Mouse (Mus musculus): Measurements from ENCODE around the gene Evi2a. TPM values are rescaled to one million over a fixed set of nuclear protein-coding genes. Genes with fewer than 3 reads are reported as not detected.

Gene Evi2a
- polyA plus RNA-seq, 1 experiment from 2014 or later = 3.1 TPM

DNA sequence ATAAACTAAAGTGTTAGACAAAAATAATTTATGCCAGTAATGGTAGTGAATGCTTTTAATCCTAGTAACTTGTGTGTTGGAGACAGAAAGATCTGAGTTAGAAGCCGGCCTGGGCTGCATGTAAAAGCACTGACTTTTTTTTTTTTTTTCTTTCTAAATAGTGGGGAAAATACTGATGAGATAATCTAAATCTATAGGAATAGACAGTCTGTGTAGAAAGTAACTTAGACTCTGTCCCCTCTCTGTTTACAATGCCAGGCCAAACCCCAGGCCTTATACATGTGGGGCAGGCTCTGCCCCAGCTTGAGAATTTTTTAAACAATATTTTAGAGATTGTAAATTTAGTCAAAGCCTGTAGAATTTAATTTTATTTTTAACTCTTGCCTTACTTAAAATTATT, 7.5 kb downstream of the Evi2a start:
- no peak for DNase-seq (ENCODE audit: low spot score)
- Histone ChIP-seq H3K4me3 (no peak overlapping the region), H3K4me1 (replicated peaks) (no peaks in the 10 kb centered on the region), H3K27ac (no peak overlapping the region), H3K27me3 (ENCODE audit: insufficient read depth, poor library complexity, severe bottlenecking) (no peaks in the 10 kb centered on the region), H3K36me3 (peaks cover 28% of the 10 kb centered on the region; the same call in 1 of the 2 replicates), H3K9me3 (no peaks in the 10 kb centered on the region)
- WGBS = 94% methylated on average over 1 of the region's 1 CpGs

- Histone ChIP-seq H3K9me3 (no peaks in the 10 kb centered on the region), H3K36me3 (peaks cover 20% of the 10 kb centered on the region; the same call in 1 of the 2 replicates), H3K27me3 (ENCODE audit: insufficient read depth, poor library complexity, severe bottlenecking) (no peaks in the 10 kb centered on the region), H3K4me1 (replicated peaks) (no peaks in the 10 kb centered on the region), H3K27ac (no peak overlapping the region), H3K4me3 (no peak overlapping the region)
- no peak for DNase-seq (ENCODE audit: low spot score)
These were observed 8.5 kb downstream of the Evi2a start for GRCm38 (mm10) chr11:79521930-79522329.

DNA sequence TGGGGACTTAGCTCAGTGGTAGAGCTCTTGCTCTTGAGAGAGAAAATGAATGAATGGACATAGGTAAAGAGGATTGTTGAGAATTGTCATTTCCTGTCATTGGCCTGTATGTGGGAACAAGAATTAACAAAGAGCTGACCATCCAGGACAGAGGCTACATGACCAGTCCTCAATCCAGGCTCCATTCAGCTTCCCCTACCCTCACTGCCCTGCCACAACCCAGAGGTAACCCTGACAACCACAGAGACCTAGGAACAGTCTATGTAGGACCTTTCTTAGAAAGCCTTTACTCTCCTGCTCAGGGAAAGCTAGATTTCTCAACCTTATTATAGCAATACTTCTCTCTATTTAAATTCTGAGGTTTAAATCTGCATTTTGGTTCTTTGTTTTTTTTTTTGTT, 9.6 kb downstream of the Evi2a start:
- Histone ChIP-seq H3K9me3 (no peaks in the 10 kb centered on the region), H3K4me3 (no peak overlapping the region), H3K4me1 (replicated peaks) (no peaks in the 10 kb centered on the region), H3K36me3 (0 out of 2 replicates have a peak, but pooled peaks cover 17% of the 10 kb centered on the region), H3K27ac (no peak overlapping the region), H3K27me3 (ENCODE audit: insufficient read depth, poor library complexity, severe bottlenecking) (no peaks in the 10 kb centered on the region)
- no peak for DNase-seq (ENCODE audit: low spot score)

GRCm38 (mm10) chr11:79519878-79520291, 10.5 kb downstream of the Evi2a start:
- Histone ChIP-seq H3K27me3 (ENCODE audit: insufficient read depth, poor library complexity, severe bottlenecking) (no peaks in the 10 kb centered on the region), H3K4me1 (replicated peaks) (no peaks in the 10 kb centered on the region), H3K4me3 (no peak overlapping the region), H3K27ac (no peak overlapping the region), H3K36me3 (0 out of 2 replicates have a peak, but pooled peaks cover 10% of the 10 kb centered on the region), H3K9me3 (no peaks in the 10 kb centered on the region)
- WGBS = 82% methylated on average over 1 of the region's 1 CpGs
- DNase-seq (ENCODE audit: low spot score) = no peak

DNA sequence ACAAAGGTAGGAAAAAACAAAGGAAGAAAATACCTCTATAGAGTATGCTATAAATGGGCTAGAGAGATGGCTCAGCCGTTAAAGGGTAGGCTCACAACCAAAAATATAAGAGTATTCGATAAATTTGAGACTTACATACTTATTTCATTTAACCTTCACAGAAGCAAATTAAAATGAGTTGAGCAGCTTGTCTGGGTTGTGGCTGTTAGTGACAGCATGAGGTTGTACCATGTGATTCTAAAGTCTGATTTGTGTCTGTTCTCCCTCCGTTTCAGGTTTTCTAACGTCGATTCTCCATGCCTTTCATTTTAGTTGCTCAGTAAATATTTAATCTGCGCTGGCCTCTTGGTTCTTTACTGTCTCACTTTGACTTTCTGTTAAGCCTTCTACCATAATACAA, 11.1 kb downstream of the Evi2a start:
- Histone ChIP-seq H3K4me3 (no peak overlapping the region), H3K4me1 (replicated peaks) (no peaks in the 10 kb centered on the region), H3K27me3 (ENCODE audit: insufficient read depth, poor library complexity, severe bottlenecking) (no peaks in the 10 kb centered on the region), H3K36me3 (0 out of 2 replicates have a peak, but pooled peaks cover 8% of the 10 kb centered on the region), H3K9me3 (no peaks in the 10 kb centered on the region), H3K27ac (no peak overlapping the region)
- WGBS = 91% methylated on average over 6 of the region's 6 CpGs
- DNase-seq (ENCODE audit: low spot score) = no peak

GRCm38 (mm10) chr11:79515798-79516197, 14.6 kb downstream of the Evi2a start:
- 95% methylated on average over 2 of the region's 2 CpGs for WGBS
- no peak overlapping the region for H3K27ac ChIP-seq
- H3K9me3 ChIP-seq = no peaks in the 10 kb centered on the region
- no peak overlapping the region for H3K4me3 ChIP-seq
- H3K27me3 ChIP-seq (ENCODE audit: insufficient read depth, poor library complexity, severe bottlenecking) = no peaks in the 10 kb centered on the region
- no peak for DNase-seq (ENCODE audit: low spot score)
- peaks cover 4% of the 10 kb centered on the region for H3K36me3 ChIP-seq
- no peaks in the 10 kb centered on the region for H3K4me1 ChIP-seq (replicated peaks)

DNA sequence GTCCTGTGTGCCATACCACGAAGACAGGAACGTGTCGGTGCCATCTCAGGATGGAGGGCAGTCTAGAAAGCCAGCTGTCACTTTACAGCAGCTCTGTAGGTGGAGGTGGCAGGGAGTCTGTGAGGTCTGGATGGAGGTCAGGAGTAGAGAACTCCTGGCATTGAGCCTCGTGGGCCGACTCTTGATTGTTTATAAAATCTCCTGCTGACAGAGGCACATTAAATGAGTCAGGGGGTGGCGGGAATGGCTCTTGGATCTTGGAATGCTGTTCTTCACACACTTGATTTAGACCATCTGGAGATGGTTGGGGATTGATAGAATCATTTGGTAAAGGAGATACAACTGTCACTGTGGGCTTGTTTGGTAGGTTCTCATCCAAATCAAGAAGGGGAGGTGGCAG, 15.1 kb downstream of the Evi2a start:
- Histone ChIP-seq H3K9me3 (no peaks in the 10 kb centered on the region), H3K27ac (no peak overlapping the region), H3K4me3 (no peak overlapping the region), H3K4me1 (replicated peaks) (no peaks in the 10 kb centered on the region), H3K36me3 (peaks cover 4% of the 10 kb centered on the region), H3K27me3 (ENCODE audit: insufficient read depth, poor library complexity, severe bottlenecking) (no peaks in the 10 kb centered on the region)
- WGBS = 70% methylated on average over 6 of the region's 6 CpGs
- no peak for DNase-seq (ENCODE audit: low spot score)

GRCm38 (mm10) chr11:79511970-79512369, 18.4 kb downstream of the Evi2a start:
- no peak overlapping the region for H3K27ac ChIP-seq
- H3K9me3 ChIP-seq = no peaks in the 10 kb centered on the region
- H3K36me3 ChIP-seq = peaks cover 4% of the 10 kb centered on the region
- DNase-seq (ENCODE audit: low spot score) = no peak
- 93% methylated on average over 3 of the region's 3 CpGs for WGBS
- no peaks in the 10 kb centered on the region for H3K27me3 ChIP-seq (ENCODE audit: insufficient read depth, poor library complexity, severe bottlenecking)
- no peak overlapping the region for H3K4me3 ChIP-seq
- no peaks in the 10 kb centered on the region for H3K4me1 ChIP-seq (replicated peaks)

DNA sequence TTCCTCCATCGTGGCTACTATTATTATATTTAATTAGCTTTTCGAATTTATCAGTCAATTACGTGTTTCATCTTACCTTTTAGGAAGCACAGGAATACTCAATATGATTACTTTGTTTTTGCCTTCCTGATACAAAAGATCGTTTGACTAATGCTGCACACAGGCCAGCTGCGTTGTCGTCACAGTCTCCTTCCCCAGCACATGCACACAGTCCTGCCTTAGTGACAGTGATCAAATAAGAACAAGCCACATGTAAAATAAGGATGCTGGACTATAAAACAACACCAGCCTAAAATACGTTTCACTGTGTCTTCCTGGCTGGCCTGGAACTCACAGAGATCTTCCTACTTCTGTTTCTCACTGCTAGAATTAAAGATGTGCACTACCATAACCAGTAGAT, 25.9 kb downstream of the Evi2a start:
- H3K4me3 ChIP-seq = no peak overlapping the region
- H3K4me1 ChIP-seq (replicated peaks) = peaks cover 10% of the 10 kb centered on the region
- WGBS = 91% methylated on average over 7 of the region's 7 CpGs
- no peak for DNase-seq (ENCODE audit: low spot score)
- no peaks in the 10 kb centered on the region for H3K36me3 ChIP-seq
- no peaks in the 10 kb centered on the region for H3K9me3 ChIP-seq
- H3K27me3 ChIP-seq (ENCODE audit: insufficient read depth, poor library complexity, severe bottlenecking) = no peaks in the 10 kb centered on the region
- no peak overlapping the region for H3K27ac ChIP-seq

DNA sequence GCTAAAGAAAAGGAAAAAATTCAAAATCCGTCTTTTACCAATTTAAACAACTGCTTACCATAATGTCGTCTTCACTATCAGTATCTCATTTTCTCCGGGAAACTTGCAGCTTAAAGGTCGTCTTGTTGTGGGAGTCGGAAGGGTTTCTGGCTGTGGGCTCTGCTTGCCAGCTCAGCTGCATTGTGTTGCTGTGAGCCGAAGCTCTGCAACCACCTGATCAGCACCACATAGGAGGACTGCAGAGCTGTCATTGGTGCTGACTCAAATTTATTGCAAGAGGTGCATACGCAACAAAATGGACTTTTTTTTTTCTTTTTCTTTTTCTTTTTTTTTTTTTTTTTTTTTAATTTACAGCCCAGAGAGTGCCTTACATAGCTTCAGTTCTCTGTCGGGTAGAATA, 26.6 kb downstream of the Evi2a start, which contains the start of gene Omg:
TSS of gene Omg (minus strand) at position 240 of the 400 bp plus-strand sequence.
- H3K9me3 ChIP-seq = no peaks in the 10 kb centered on the region
- H3K27ac ChIP-seq = no peak within 1 kb of the TSS
- no peak within 1 kb of the TSS for H3K4me3 ChIP-seq
- peaks cover 10% of the 10 kb centered on the region for H3K4me1 ChIP-seq (replicated peaks)
- WGBS = 57% methylated on average over 8 of the region's 8 CpGs
- no peaks in the 10 kb centered on the region for H3K36me3 ChIP-seq
- DNase-seq (ENCODE audit: low spot score) = no peak
- no peaks in the 10 kb centered on the region for H3K27me3 ChIP-seq (ENCODE audit: insufficient read depth, poor library complexity, severe bottlenecking)

DNA sequence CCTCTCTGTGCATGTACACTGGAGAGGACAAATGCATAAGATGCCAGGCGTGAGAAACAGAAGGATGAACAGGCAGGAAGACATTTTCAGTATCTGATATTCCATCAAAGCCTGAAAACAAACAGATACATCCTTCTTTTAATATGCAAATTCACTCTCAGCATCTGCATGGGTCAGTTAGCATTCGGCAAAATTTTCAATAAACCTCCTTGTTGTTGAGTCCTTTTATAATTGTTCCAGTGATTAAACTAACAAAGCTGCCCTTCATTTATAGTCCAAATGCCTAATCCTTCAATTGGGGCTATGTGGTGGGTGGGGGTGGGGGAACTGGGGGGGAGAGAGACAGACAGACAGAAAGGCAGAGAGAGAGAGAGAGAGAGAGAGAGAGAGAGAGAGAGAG, 27.5 kb downstream of the Evi2a start:
- Histone ChIP-seq H3K27me3 (ENCODE audit: insufficient read depth, poor library complexity, severe bottlenecking) (no peaks in the 10 kb centered on the region), H3K27ac (no peak overlapping the region), H3K4me1 (replicated peaks) (peaks cover 10% of the 10 kb centered on the region), H3K9me3 (no peaks in the 10 kb centered on the region), H3K36me3 (no peaks in the 10 kb centered on the region), H3K4me3 (no peak overlapping the region)
- WGBS = 55% methylated on average over 2 of the region's 2 CpGs
- DNase-seq (ENCODE audit: low spot score) = no peak

GRCm38 (mm10) chr11:79494976-79495800, 35.2 kb downstream of the Evi2a start:
- Histone ChIP-seq H3K27ac (no peak overlapping the region), H3K27me3 (ENCODE audit: insufficient read depth, poor library complexity, severe bottlenecking) (no peaks in the 10 kb centered on the region), H3K36me3 (peaks cover 22% of the 10 kb centered on the region), H3K9me3 (no peaks in the 10 kb centered on the region), H3K4me1 (replicated peaks) (no peaks in the 10 kb centered on the region), H3K4me3 (no peak overlapping the region)
- WGBS = 89% methylated on average over 10 of the region's 10 CpGs
- DNase-seq (ENCODE audit: low spot score) = no peak

DNA sequence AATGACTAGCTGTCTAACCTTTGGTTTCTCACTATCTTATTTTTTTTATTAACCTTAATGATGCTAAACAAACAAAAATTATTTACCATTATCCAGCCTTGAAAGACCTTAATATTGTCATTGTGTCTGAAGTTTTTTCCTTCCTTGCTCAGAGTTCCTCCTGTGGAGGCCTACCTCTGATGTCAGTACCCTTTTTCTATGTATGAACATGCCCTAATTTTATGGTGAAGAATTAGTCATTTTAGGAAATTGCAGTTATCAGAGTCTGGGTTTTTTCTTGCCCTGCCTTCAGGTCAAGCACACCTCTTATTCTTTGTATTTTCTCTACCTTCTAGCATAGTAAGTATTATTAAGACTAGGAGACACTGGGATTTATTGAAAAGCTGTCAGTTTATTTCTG, 45.7 kb downstream of the Evi2a start:
- Histone ChIP-seq H3K9me3 (no peaks in the 10 kb centered on the region), H3K27ac (no peak overlapping the region), H3K36me3 (peaks cover 63% of the 10 kb centered on the region), H3K4me1 (replicated peaks) (no peaks in the 10 kb centered on the region), H3K27me3 (ENCODE audit: insufficient read depth, poor library complexity, severe bottlenecking) (no peaks in the 10 kb centered on the region), H3K4me3 (no peak overlapping the region)
- no peak for DNase-seq (ENCODE audit: low spot score)
